Mouse (Mus musculus): ENCODE data around the gene Atp8b5.

DNA sequence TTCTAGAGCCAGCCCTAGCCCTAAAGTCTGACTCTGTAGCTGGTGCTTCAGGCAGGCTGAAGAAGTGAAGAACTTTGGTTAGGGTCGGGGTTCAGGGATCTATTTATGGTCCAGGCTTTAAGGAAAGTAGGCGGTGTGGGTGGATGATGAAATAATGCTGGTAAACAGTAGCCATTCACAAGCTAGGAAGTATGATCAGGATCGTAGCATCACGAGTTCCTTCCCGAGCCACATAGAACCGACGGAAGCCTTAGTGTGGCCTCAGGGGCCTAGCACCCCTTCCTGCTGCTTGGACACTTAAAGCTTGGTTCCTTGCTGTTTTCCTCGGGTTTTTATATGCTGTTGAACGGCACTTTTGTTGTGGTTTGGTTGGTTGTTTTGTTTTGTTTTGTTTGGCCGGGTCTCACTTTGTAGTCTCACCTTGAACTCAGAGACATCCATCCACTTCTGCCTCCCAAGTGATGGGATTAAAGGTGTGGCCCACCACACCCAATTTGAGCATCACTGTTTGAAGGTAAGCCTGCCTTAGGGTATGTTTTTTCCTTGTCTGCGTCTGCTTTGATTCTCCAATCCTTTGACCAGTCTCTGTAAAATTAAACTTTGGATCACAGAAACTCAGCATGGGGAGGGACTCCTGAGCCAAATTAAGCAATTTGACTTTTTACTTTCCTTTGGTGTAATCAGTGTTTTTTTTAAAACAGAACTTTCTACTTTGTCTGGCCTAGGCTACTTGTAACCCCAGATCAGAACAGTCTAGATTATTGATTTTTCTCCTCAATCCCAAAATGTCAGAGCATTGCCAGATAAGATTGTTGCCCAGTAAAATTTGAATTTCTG lies 116.5 kb downstream of the Atp8b5 start:
- TF ChIP-seq CTCF (IDR thresholded peaks at IDR 0.05; ENCODE audit: borderline replicate concordance, insufficient read depth, low read depth, low read length) (no peak), POLR2A (IDR thresholded peaks at IDR 0.05; ENCODE audit: borderline replicate concordance, insufficient read depth, low read length) (no peak)

Data from cerebellum, adult 2 months (tissue).